Mouse (Mus musculus) liver, embryonic 16.5 days (tissue): ENCODE data around the gene Tmem72. TPM values are rescaled to one million over a fixed set of nuclear protein-coding genes. Genes with fewer than 3 reads are reported as not detected.

Experiments
- ATAC-seq: fragments of 200-750 bp; cut with Nextera tagmentation; 2 replicates; pipeline ENCODE4 v1.8.0; 2017; ENCODE audit warnings: low read depth, mild to moderate bottlenecking, moderate number of reproducible peaks, moderate library complexity
- H3K27ac ChIP-seq: fragments of 300-500 bp; sonication (generic); 2 replicates; pipeline ENCODE4 v1.5.1; 2014; ENCODE audit warnings: mild to moderate bottlenecking, low read length
- H3K27me3 ChIP-seq: fragments of 300-500 bp; sonication (generic); 2 replicates; pipeline ENCODE4 v1.6.1; 2014; ENCODE audit warnings: low read depth, low read length, mixed read lengths; ENCODE audit not compliant: control insufficient read depth, insufficient read depth
- H3K36me3 ChIP-seq: fragments of 300-500 bp; sonication (generic); 2 replicates; pipeline ENCODE4 v1.6.1; 2014; ENCODE audit warnings: mild to moderate bottlenecking; ENCODE audit not compliant: control insufficient read depth, insufficient read depth
- H3K4me1 ChIP-seq: fragments of 300-500 bp; sonication (generic); 2 replicates; pipeline ENCODE4 v1.6.1; 2014; ENCODE audit warnings: low read depth, low read length, mixed read lengths; ENCODE audit not compliant: control insufficient read depth
- H3K4me2 ChIP-seq: fragments of 300-500 bp; sonication (generic); 2 replicates; pipeline ENCODE4 v1.6.1; 2014; ENCODE audit warnings: low read depth, low read length, mixed read lengths
- H3K4me3 ChIP-seq: fragments of 300-500 bp; sonication (generic); 2 replicates; pipeline ENCODE4 v1.5.1; 2014; ENCODE audit warnings: low read depth, mild to moderate bottlenecking, low read length
- H3K9ac ChIP-seq: fragments of 300-500 bp; sonication (generic); 2 replicates; pipeline ENCODE4 v1.6.1; 2014; ENCODE audit warnings: low read depth, low read length
- H3K9me3 ChIP-seq: fragments of 300-500 bp; sonication (generic); replicated peaks from 2 replicates; pipeline ENCODE4 v1.6.1; 2016; ENCODE audit warnings: low read length; ENCODE audit not compliant: control insufficient read depth
- WGBS: fragments of 180-500 bp; shearing (Covaris S2); extraction: QIAGEN DNeasy Blood & Tissue Kit; methylation state at CpG from one replicate; pipeline ENCODE4 v1.1.7; 2014; ENCODE audit not compliant: insufficient replicate concordance; 5-methylcytosine and 5-hydroxymethylcytosine counted together
- polyA plus RNA-seq: library from polyadenylated mRNA; unstranded; fragments of >200 nt; fragmentation: Nextera tagmentation; extraction: Ambion mirVana; gene quantifications from 2 replicates; pipeline ENCODE4 v1.2.1, GENCODE M21; 2015

The Tmem72 gene
- polyA plus RNA-seq, result 0.05 and 0.15 TPM in 2 replicates

GRCm38 (mm10) chr6:116716666-116717065 lies at the start of gene Tmem72:
Tmem72 (minus strand) TSS chr6:116716913.
- no peak for ATAC-seq
- 70% methylated on average over 8 of the region's 8 CpGs for WGBS
- H3K27ac ChIP-seq, result no peak within 1 kb of the TSS

GRCm38 (mm10) chr6:116764524-116764923 lies 47.8 kb upstream of the Tmem72 start:
- no peak for ATAC-seq
- Histone ChIP-seq H3K27me3 (no peaks in the 10 kb centered on the region), H3K27ac (no peak overlapping the region), H3K9ac (no peak overlapping the region), H3K9me3 (no peaks in the 10 kb centered on the region), H3K36me3 (no peaks in the 10 kb centered on the region), H3K4me3 (no peak overlapping the region), H3K4me1 (no peaks in the 10 kb centered on the region), H3K4me2 (no peak overlapping the region)
- WGBS, result 72% methylated on average over 4 of the region's 4 CpGs

More at GRCm38 (mm10) chr6:116716666-116717065, at the start of gene Tmem72:
- Histone ChIP-seq H3K9me3 (no peaks in the 10 kb centered on the region), H3K4me3 (no peak within 1 kb of the TSS), H3K4me1 (no peaks in the 10 kb centered on the region), H3K27me3 (no peaks in the 10 kb centered on the region), H3K9ac (no peak within 1 kb of the TSS), H3K36me3 (no peaks in the 10 kb centered on the region), H3K4me2 (no peak within 1 kb of the TSS)

- no peak overlapping the region for H3K27ac ChIP-seq
- no peak overlapping the region for H3K4me2 ChIP-seq
- H3K36me3 ChIP-seq, result no peaks in the 10 kb centered on the region
- 50% methylated on average over 3 of the region's 3 CpGs for WGBS
- H3K27me3 ChIP-seq, result no peaks in the 10 kb centered on the region
- no peak overlapping the region for H3K4me3 ChIP-seq
- no peak overlapping the region for H3K9ac ChIP-seq
- no peak for ATAC-seq
- H3K4me1 ChIP-seq, result no peaks in the 10 kb centered on the region
- no peaks in the 10 kb centered on the region for H3K9me3 ChIP-seq
These were observed 45.6 kb upstream of the Tmem72 start for GRCm38 (mm10) chr6:116762333-116762732.

GRCm38 (mm10) chr6:116760181-116760580 lies 43.5 kb upstream of the Tmem72 start:
- no peak overlapping the region for H3K27ac ChIP-seq
- ATAC-seq, result no peak
- no peak overlapping the region for H3K4me2 ChIP-seq
- H3K4me3 ChIP-seq, result no peak overlapping the region
- H3K9ac ChIP-seq, result no peak overlapping the region
- H3K4me1 ChIP-seq, result no peaks in the 10 kb centered on the region
- H3K9me3 ChIP-seq, result no peaks in the 10 kb centered on the region
- 69% methylated on average over 6 of the region's 6 CpGs for WGBS
- H3K27me3 ChIP-seq, result no peaks in the 10 kb centered on the region
- no peaks in the 10 kb centered on the region for H3K36me3 ChIP-seq

GRCm38 (mm10) chr6:116756364-116756763 lies 39.7 kb upstream of the Tmem72 start:
- no peak overlapping the region for H3K4me2 ChIP-seq
- no peak overlapping the region for H3K27ac ChIP-seq
- no peak for ATAC-seq
- H3K27me3 ChIP-seq, result no peaks in the 10 kb centered on the region
- H3K36me3 ChIP-seq, result no peaks in the 10 kb centered on the region
- no peak overlapping the region for H3K9ac ChIP-seq
- no peaks in the 10 kb centered on the region for H3K9me3 ChIP-seq
- WGBS, result 41% methylated on average over 3 of the region's 3 CpGs
- no peak overlapping the region for H3K4me3 ChIP-seq
- H3K4me1 ChIP-seq, result no peaks in the 10 kb centered on the region

GRCm38 (mm10) chr6:116738046-116738445 lies 21.3 kb upstream of the Tmem72 start:
- H3K4me1 ChIP-seq, result no peaks in the 10 kb centered on the region
- H3K36me3 ChIP-seq, result no peaks in the 10 kb centered on the region
- H3K4me2 ChIP-seq, result no peak overlapping the region
- no peaks in the 10 kb centered on the region for H3K27me3 ChIP-seq
- no peak overlapping the region for H3K9ac ChIP-seq
- H3K9me3 ChIP-seq, result no peaks in the 10 kb centered on the region
- no peak for ATAC-seq
- no peak overlapping the region for H3K4me3 ChIP-seq
- whole genome bisulfite sequencing, result 47% methylated on average over 2 of the region's 2 CpGs
- H3K27ac ChIP-seq, result no peak overlapping the region

- no peak for ATAC-seq
- H3K4me3 ChIP-seq, result no peak overlapping the region
- 59% methylated on average over 5 of the region's 5 CpGs for WGBS
- no peak overlapping the region for H3K4me2 ChIP-seq
- no peaks in the 10 kb centered on the region for H3K4me1 ChIP-seq
- no peaks in the 10 kb centered on the region for H3K27me3 ChIP-seq
- H3K9me3 ChIP-seq, result no peaks in the 10 kb centered on the region
- no peaks in the 10 kb centered on the region for H3K36me3 ChIP-seq
- H3K9ac ChIP-seq, result no peak overlapping the region
- H3K27ac ChIP-seq, result no peak overlapping the region
These were observed 18.6 kb upstream of the Tmem72 start for GRCm38 (mm10) chr6:116735361-116735760.

GRCm38 (mm10) chr6:116733577-116733976 lies 16.9 kb upstream of the Tmem72 start:
- whole genome bisulfite sequencing, result 49% methylated on average over 4 of the region's 4 CpGs

GRCm38 (mm10) chr6:116724489-116725160 lies 7.9 kb upstream of the Tmem72 start:
- no peaks in the 10 kb centered on the region for H3K9me3 ChIP-seq
- no peak overlapping the region for H3K4me3 ChIP-seq
- no peak overlapping the region for H3K9ac ChIP-seq
- 32% methylated on average over 12 of the region's 12 CpGs for WGBS
- H3K4me2 ChIP-seq, result no peak overlapping the region
- no peaks in the 10 kb centered on the region for H3K4me1 ChIP-seq
- H3K27ac ChIP-seq, result no peak overlapping the region
- no peaks in the 10 kb centered on the region for H3K36me3 ChIP-seq
- ATAC-seq, result peak; percentile 27; the same call in 1 of the 2 replicates
- no peaks in the 10 kb centered on the region for H3K27me3 ChIP-seq

More at GRCm38 (mm10) chr6:116733577-116733976, 16.9 kb upstream of the Tmem72 start:
- Histone ChIP-seq H3K36me3 (no peaks in the 10 kb centered on the region), H3K27me3 (no peaks in the 10 kb centered on the region), H3K4me1 (no peaks in the 10 kb centered on the region), H3K9me3 (no peaks in the 10 kb centered on the region), H3K9ac (no peak overlapping the region), H3K27ac (no peak overlapping the region), H3K4me2 (no peak overlapping the region), H3K4me3 (no peak overlapping the region)
- ATAC-seq, result no peak
